Mouse (Mus musculus) midbrain, embryonic 11.5 days (tissue): ENCODE measurements around the gene Zbtb20. TPM values are rescaled to one million over a fixed set of nuclear protein-coding genes. Genes with fewer than 3 reads are reported as not detected.

Source experiments
- ATAC-seq: fragments of 200-750 bp; cut with Nextera tagmentation; 2 replicates; pipeline ENCODE4 v1.8.0; 2017; ENCODE audit warnings: moderate TSS enrichment, moderate library complexity; ENCODE audit not compliant: low FRiP score
- DNase-seq: peaks from one replicate; pipeline ENCODE4 v3.0.0; 2015; ENCODE audit warnings: low spot score; ENCODE audit errors: missing footprints
- H3K27ac ChIP-seq: fragments of 300-500 bp; sonication (generic); 2 replicates; pipeline ENCODE4 v1.5.1; 2014; ENCODE audit warnings: low read depth, low read length
- H3K27me3 ChIP-seq: fragments of 300-500 bp; sonication (generic); 2 replicates; pipeline ENCODE4 v1.6.1; 2014; ENCODE audit warnings: mild to moderate bottlenecking, low read length, moderate library complexity, mixed read lengths; ENCODE audit not compliant: control insufficient read depth, insufficient read depth
- H3K36me3 ChIP-seq: fragments of 300-500 bp; sonication (generic); 2 replicates; pipeline ENCODE4 v1.6.1; 2014; ENCODE audit warnings: mild to moderate bottlenecking, low read length, moderate library complexity, mixed read lengths; ENCODE audit not compliant: control insufficient read depth, insufficient read depth
- H3K4me1 ChIP-seq: fragments of 300-500 bp; sonication (generic); 2 replicates; pipeline ENCODE4 v1.6.1; 2014; ENCODE audit warnings: low read length; ENCODE audit not compliant: control insufficient read depth, insufficient read depth
- H3K4me2 ChIP-seq: fragments of 300-500 bp; sonication (generic); 2 replicates; pipeline ENCODE4 v1.6.1; 2014; ENCODE audit warnings: mild to moderate bottlenecking, moderate library complexity
- H3K4me3 ChIP-seq: fragments of 300-500 bp; sonication (generic); 2 replicates; pipeline ENCODE4 v1.5.1; 2014; ENCODE audit warnings: low read depth, low read length
- H3K9ac ChIP-seq: fragments of 300-500 bp; sonication (generic); 2 replicates; pipeline ENCODE4 v1.6.1; 2014; ENCODE audit warnings: low read length
- H3K9me3 ChIP-seq: fragments of 300-500 bp; sonication (generic); 2 replicates; pipeline ENCODE4 v1.6.1; 2016; ENCODE audit warnings: low read length; ENCODE audit not compliant: control insufficient read depth
- WGBS: fragments of 180-500 bp; shearing (Covaris S2); extraction: QIAGEN DNeasy Blood & Tissue Kit; methylation state at CpG from one replicate; pipeline ENCODE4 v1.1.7; 2014; 5-methylcytosine and 5-hydroxymethylcytosine counted together
- polyA plus RNA-seq: library from polyadenylated mRNA; unstranded; fragments of >200 nt; fragmentation: Nextera tagmentation; extraction: Ambion mirVana; gene quantifications from 2 replicates; pipeline ENCODE4 v1.2.1, GENCODE M21; 2014

The Zbtb20 gene
- polyA plus RNA-seq, 1 experiment from 2014 or later: 45.6 TPM

DNA sequence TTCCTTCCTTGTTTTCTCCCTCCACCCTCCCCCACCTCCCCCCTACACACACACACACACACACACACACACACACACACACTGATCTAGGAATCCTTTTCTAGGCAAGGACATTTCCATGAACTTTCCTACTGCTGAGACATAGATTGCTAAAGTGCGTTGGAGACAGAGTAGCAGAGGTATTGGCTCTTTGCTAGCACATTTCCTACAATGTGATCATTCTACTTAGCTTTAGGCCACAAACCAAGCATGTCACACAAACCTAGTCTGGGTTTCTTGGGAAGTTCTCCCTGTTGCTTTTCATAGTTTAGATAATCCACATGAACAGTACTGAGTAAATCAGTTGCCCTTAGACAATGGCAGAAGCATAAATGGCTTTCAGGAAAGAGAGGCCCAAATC, 457.6 kb downstream of the Zbtb20 start:
- ATAC-seq: no peak
- H3K4me3 ChIP-seq: no peak overlapping the region
- H3K9me3 ChIP-seq: no peaks in the 10 kb centered on the region
- no peak overlapping the region for H3K9ac ChIP-seq
- H3K27me3 ChIP-seq: no peaks in the 10 kb centered on the region
- no peak for DNase-seq
- 57% methylated on average over 1 of the region's 1 CpGs for WGBS
- H3K4me2 ChIP-seq: no peak overlapping the region
- H3K4me1 ChIP-seq: no peaks in the 10 kb centered on the region
- H3K36me3 ChIP-seq: no peaks in the 10 kb centered on the region
- no peak overlapping the region for H3K27ac ChIP-seq

DNA sequence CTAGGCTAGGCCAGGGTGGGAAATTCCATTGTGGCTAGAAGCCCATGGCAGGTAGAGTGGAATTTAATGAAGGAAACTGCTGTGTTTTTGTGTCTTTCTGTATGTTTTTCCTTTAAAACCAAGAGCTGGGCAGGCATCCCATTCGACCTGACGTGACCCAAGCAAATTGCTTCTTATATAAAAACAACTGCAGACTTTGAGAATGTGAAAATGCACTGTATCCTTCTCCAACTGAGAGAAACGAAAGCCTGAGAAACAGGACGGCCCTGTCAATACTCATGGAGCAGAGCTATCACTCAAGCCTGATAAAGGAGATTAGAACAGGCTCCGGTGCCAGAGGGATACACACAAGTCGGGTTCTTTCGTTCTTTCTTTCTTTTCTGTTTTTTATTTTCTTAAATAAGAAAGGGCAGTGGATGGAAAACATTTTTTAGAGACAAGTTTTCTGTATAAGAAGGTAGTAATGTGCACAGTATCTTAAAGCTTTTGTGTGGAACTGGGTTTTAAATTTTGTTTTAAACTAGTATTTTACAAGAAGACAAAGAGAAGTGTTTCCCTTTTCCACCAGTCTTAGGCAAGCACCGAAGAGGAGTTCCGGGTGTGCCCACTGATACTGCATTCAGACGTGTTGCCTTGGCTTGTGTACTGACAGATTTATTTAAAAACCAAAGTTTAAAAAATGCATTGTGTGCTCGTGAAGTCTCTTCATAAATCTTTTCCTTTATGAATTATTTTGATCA, 458.9 kb downstream of the Zbtb20 start:
- WGBS: 41% methylated on average over 11 of the region's 11 CpGs
- no peak overlapping the region for H3K4me2 ChIP-seq
- H3K4me1 ChIP-seq: no peaks in the 10 kb centered on the region
- no peaks in the 10 kb centered on the region for H3K36me3 ChIP-seq
- no peaks in the 10 kb centered on the region for H3K27me3 ChIP-seq
- DNase-seq (no peak), ATAC-seq (no peak)
- no peak overlapping the region for H3K27ac ChIP-seq
- H3K9ac ChIP-seq: no peak overlapping the region
- no peak overlapping the region for H3K4me3 ChIP-seq
- no peaks in the 10 kb centered on the region for H3K9me3 ChIP-seq

DNA sequence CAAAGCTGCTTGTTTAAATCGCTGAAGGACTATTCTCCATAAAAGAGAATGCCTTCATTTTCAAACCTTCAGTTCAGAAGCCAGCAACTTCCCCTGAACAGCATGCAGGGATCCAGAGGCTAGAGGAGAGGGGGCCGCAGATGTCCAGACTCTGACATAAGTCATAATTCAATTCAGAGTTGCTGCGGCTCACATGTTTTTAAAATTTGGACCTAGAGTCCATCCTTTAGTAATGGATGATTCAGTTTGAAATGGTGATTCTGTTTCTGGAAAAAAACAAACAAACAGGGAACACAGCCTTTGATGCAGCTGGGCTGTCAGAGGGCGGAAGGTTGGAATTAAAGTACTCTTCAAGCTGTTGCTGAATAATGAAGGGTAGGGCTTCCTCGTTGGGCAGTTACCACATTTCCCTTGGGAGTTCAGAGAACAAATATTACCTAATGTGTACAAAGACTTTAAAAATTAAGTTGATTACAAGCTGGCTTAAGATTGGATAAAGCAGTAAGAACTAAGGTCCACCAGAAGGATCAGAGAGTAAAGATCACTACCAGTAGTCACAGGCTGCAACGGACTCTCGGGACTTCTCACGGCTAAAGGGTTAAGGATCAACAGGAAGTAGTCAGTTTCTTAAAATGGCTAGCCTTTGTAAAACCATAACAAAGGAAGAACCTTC, 459.6 kb downstream of the Zbtb20 start:
- no peaks in the 10 kb centered on the region for H3K27me3 ChIP-seq
- no peaks in the 10 kb centered on the region for H3K9me3 ChIP-seq
- H3K4me3 ChIP-seq: no peak overlapping the region
- DNase-seq (no peak), ATAC-seq (no peak)
- H3K9ac ChIP-seq: no peak overlapping the region
- H3K4me2 ChIP-seq: no peak overlapping the region
- no peaks in the 10 kb centered on the region for H3K36me3 ChIP-seq
- WGBS: 68% methylated on average over 8 of the region's 8 CpGs
- H3K27ac ChIP-seq: no peak overlapping the region
- H3K4me1 ChIP-seq: no peaks in the 10 kb centered on the region

DNA sequence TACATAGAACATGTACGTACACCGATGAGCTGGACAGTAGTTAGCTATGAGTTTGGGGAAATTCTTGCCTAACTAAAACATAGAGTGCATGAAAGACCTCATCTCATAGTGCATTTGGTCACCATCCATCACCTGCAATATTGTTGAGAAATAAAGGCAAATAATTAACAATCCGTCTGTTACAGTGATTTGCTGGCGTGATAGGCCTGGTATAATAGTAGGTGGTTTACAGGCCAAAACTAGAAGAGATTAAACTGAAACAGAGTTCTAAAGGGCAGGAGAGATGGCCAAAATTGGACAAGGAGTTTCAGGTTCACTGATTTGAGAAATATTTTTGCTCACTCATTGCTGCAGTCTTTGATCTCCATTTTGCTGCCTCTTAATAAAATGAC, 460.1 kb downstream of the Zbtb20 start:
- ATAC-seq (no peak), DNase-seq (no peak)
- no peak overlapping the region for H3K27ac ChIP-seq
- H3K9me3 ChIP-seq: no peaks in the 10 kb centered on the region
- H3K4me3 ChIP-seq: no peak overlapping the region
- no peak overlapping the region for H3K9ac ChIP-seq
- no peaks in the 10 kb centered on the region for H3K4me1 ChIP-seq
- WGBS: 91% methylated on average over 4 of the region's 4 CpGs
- no peaks in the 10 kb centered on the region for H3K36me3 ChIP-seq
- no peaks in the 10 kb centered on the region for H3K27me3 ChIP-seq
- no peak overlapping the region for H3K4me2 ChIP-seq

- no peak for DNase-seq
- Histone ChIP-seq H3K4me3 (no peak overlapping the region), H3K27ac (no peak overlapping the region), H3K9ac (no peak overlapping the region), H3K4me2 (no peak overlapping the region), H3K27me3 (no peaks in the 10 kb centered on the region), H3K36me3 (no peaks in the 10 kb centered on the region), H3K9me3 (no peaks in the 10 kb centered on the region), H3K4me1 (no peaks in the 10 kb centered on the region)
- 82% methylated on average over 4 of the region's 4 CpGs for WGBS
- ATAC-seq: no peak
Measured at GRCm38 (mm10) chr16:43340712-43341111, 465.0 kb downstream of the Zbtb20 start.

- ATAC-seq (no peak), DNase-seq (no peak)
- no peaks in the 10 kb centered on the region for H3K36me3 ChIP-seq
- H3K9ac ChIP-seq: no peak overlapping the region
- no peaks in the 10 kb centered on the region for H3K27me3 ChIP-seq
- H3K9me3 ChIP-seq: no peaks in the 10 kb centered on the region
- no peak overlapping the region for H3K27ac ChIP-seq
- no peaks in the 10 kb centered on the region for H3K4me1 ChIP-seq
- H3K4me3 ChIP-seq: no peak overlapping the region
- H3K4me2 ChIP-seq: no peak overlapping the region
Measured at GRCm38 (mm10) chr16:43341916-43342455, 466.3 kb downstream of the Zbtb20 start.

DNA sequence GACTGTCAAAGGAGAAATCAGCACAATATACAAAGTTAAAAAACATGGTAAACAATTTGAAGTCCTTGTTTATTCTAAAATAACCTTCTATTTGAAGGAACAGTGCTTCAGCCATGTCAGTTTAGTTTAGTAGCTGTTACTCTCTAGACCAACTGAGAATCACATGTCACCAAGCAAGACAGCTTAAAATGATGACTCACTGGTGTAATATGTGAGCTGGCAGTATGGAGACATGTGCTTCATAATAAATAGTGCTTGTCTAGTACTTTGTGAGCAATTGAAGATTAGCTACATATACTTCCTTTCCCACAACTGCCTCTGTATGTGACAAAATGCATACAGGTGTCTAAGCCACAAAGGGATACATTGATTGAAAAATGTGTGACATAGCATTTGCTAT, 470.4 kb downstream of the Zbtb20 start:
- no peaks in the 10 kb centered on the region for H3K27me3 ChIP-seq
- H3K4me1 ChIP-seq: no peaks in the 10 kb centered on the region
- H3K4me2 ChIP-seq: no peak overlapping the region
- no peaks in the 10 kb centered on the region for H3K36me3 ChIP-seq
- DNase-seq: no peak
- no peak overlapping the region for H3K9ac ChIP-seq
- H3K9me3 ChIP-seq: no peaks in the 10 kb centered on the region
- ATAC-seq: no peak
- H3K4me3 ChIP-seq: no peak overlapping the region
- H3K27ac ChIP-seq: no peak overlapping the region

DNA sequence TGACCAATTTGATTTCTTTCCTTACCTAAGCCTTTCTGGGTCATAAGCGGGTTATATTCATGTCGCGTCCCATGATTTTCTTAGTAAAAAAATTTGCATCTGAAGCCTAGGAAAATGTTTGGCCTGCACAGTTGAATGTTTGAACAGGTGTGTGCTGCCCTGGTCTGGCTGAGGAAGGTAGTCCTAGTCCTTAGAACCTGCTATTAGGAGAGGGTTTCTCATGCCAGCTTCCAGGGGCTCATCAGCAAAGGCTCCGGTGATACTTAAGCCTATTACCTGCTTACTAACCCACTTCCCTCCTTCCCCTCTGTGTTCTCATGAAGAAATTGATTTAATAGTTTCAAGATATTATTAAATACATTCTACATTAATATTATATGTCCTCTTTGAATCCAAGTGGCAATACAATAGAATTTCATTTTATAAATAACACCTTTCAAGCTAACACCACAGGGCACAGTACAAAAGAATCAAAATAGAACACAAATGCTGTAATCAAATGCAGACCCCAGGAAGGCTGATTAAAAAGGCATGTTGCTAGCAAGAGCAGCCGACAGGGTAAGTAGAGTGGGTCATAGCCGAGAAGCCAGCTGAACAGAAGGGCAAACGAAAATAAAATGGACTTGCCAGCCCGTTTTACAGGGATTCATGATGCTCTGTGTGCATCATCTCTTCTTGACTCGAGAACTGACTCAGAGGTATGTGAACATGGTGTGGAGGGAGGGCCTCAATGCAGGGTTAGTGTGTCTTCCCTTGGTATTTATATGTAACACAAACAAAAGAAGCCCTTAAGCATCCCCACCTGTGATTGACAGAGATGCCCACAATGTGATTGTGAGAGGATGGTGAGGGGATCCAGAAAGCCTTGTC, 480.3 kb downstream of the Zbtb20 start:
- Histone ChIP-seq H3K27me3 (no peaks in the 10 kb centered on the region), H3K9ac (no peak overlapping the region), H3K4me1 (no peaks in the 10 kb centered on the region), H3K36me3 (no peaks in the 10 kb centered on the region), H3K27ac (no peak overlapping the region), H3K4me2 (no peak overlapping the region), H3K4me3 (no peak overlapping the region), H3K9me3 (no peaks in the 10 kb centered on the region)
- no peak for DNase-seq
- WGBS: 79% methylated on average over 9 of the region's 9 CpGs
- ATAC-seq: no peak

DNA sequence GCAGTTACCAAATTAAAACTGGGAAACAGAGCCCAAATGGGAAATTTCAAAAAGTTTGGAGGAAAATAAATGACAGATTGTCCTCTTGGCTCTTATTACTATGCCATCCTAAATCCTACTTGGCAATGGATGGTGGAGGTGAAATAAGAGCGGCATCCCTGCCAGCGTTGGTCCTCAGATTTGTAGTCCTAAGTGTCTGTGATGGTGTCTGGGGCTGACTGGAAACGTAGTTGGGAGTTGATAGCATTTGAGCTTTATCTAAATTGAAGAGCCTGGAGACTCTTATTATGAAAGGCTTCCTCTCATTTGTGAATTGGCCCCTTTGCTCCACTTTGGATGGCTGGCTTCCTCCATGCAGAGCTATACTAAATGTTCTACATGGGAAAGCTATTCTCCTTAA, 483.9 kb downstream of the Zbtb20 start:
- ATAC-seq (no peak), DNase-seq (no peak)
- H3K27ac ChIP-seq: no peak overlapping the region
- 83% methylated on average over 3 of the region's 3 CpGs for WGBS
- H3K36me3 ChIP-seq: no peaks in the 10 kb centered on the region
- H3K9me3 ChIP-seq: no peaks in the 10 kb centered on the region
- H3K27me3 ChIP-seq: no peaks in the 10 kb centered on the region
- H3K4me2 ChIP-seq: no peak overlapping the region
- H3K4me1 ChIP-seq: peaks cover 2% of the 10 kb centered on the region; the same call in 1 of the 2 replicates
- H3K4me3 ChIP-seq: no peak overlapping the region
- H3K9ac ChIP-seq: no peak overlapping the region
